Mouse (Mus musculus): ENCODE data around the gene Trmt2a.

Trmt2a gene

DNA sequence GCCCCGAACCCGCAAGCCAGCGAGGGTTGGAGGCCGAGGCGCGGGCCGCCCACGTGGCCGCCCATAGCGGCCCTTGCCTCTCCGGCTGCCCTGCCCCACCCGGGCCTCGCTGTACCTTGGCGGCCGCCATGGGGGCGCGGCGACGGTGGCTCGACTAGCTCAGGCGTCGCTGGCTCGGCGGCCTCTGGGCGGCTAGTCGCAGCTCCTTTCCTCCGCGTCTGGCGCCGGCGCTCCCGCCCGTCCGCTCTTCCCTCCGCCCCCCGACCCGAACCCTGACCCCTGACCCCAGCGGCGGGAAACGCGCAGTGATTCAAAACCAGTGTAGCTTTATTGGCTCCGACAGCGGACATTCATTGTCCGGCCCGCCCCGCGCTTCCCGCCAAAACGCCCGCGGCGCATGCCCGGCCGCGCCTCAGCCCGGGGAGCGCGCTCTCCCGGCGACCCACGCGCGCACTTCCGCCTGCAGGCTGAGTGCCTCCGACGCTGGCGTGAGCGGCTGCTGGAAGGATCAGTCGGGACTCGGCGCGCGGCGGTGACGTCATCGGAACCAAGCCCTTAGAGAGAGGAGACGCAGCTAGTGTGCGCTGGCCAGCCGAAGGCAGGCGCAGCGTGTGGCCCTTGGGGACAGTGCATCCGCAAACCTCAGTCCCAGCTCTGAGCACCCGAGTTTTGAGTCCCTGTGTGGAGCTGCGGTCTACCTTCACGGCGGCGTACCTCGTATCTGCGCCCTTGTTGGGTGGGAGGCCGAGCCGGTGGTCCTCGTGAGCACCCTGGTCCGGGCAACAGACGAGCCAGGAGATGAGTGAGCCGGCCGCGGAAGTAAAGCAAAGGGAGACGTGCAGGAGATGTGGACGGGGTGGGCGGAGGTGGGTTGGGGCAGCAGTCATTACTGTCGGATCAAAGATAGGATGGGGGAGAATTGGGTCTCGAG, at the start of gene Trmt2a, which contains the start of gene Ranbp1:
Trmt2a (plus strand) TSS at position 247 of the 931 bp plus-strand sequence.
Ranbp1 (minus strand) TSS at position 300 of the 931 bp plus-strand sequence.
- DNase-seq (ENCODE audit: low spot score), result peak; percentile 100

DNA sequence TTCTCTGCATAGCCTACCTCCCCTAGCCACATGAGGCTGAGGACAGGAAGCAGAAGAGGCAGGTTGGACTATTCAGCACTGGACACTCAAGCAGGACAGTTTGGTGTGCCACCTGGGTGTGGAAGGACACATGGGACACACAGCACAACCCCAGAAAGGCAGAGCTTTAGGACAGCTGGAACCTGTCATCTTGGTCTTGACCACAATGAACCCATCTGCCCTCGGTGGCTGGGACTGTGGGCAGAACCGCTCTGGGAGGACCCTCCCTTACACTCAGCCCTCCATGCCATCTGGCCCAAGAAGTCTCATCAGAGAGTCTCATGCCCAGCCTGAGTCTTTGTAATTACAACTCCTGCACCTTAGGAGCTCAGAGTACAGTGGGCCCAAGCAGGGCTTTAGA, 48.4 kb upstream of the Trmt2a start:
- DNase-seq (ENCODE audit: low spot score), result no peak

DNA sequence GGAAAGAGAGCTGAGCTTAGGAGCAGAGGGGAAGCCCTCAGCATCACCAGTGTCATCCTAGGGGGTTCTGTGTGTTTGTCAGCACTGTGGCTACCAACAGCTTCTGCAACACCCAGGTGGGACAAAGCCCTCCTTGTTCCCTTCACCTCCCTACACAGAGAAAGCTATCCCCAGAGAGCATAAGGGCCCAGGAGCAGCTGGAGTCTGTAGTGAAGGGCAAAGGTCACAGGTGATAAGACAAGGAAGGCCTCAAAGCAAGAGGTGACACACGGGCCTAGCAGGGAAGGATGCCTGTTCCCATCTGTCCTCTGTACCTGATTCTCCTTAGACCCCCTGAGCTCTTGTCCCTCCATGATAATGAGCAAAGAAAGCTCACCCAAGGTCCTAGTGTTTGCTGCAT, 46.9 kb upstream of the Trmt2a start:
- DNase-seq (ENCODE audit: low spot score), result no peak

DNA sequence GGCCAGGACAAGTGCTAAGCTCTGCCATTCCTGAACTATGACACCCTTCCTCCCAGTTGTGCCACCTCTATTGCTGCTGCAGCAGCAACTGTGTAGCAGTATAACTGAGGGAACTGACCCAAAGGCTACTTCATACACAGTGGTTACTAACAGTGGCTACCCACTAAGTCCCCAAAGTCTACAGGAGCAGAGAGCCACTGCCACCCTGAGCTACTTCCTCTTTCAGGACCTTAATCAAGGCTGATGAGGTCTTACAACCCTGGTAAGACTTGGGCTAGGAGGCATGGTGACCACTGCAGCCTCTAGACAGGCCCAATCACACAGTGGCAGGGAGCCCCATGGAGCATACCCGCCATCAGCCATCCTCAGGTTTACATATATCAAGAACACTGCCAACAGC, 46.4 kb upstream of the Trmt2a start:
- peak; percentile 72 for DNase-seq (ENCODE audit: low spot score)

DNA sequence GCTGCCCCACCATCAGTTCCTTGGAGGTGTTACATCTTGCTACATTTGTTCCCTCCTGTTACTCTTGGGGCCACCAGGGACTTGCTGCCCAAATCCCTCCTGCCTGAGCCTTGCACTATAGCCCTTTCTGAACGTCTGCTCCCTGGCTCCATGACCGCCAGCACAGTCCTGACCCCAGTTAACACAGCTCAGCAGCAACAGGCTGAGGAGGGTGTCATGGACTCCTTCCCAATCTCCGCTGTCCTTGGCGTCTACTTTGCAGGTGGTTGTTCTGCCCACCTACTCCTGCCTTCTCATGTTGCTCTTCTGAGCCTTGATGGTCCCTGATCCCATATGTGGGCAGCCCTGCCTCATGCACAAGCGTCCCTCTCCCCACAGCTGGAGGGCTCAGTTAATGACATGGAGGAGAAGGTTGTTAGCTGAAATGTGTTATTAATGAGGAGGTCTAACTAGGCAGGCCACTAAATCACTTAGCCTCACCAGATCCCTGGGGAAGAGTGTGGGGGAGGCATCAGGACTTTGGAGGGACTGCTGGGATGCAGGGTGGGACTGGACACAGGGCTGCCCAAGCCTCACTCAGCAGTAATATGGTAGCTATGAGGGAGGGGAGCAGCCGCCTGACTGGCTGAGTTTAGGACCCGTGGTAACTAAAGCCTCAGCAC, 44.9 kb upstream of the Trmt2a start:
- no peak for DNase-seq (ENCODE audit: low spot score)

DNA sequence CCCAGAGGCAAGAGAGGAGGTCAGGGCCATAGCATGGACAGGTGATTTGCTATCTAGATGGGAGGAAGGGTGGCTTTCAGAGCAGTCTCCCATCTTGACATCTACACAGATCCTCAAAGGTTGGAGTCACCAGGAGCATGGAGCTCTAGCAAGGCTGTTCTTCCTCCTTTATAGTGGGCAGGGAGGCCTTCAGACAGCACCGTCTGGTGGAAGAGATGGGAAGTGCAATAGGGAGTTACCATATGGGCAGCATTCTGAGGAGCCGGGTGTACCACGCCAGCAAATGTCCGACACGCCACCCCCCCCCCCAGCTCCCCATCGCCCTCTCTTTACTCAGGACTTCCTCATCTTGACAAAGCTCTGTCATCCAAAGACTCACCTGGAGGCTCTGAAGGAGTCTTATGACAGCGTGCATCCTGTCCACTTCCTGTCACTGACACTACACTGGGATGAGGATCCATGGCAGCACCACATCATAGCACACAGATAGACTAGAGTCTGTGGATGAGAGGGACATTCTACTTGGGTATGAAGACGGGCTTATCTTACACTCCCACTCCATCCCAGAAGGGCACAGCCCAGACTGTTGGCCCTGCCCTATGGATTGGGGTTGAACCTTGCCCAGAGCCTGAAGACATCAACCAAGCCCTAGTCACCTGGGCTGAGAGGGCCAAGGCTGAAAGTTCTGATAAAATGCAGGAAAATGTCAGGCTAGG, 37.6 kb upstream of the Trmt2a start:
- DNase-seq (ENCODE audit: low spot score), result peak; percentile 83

DNA sequence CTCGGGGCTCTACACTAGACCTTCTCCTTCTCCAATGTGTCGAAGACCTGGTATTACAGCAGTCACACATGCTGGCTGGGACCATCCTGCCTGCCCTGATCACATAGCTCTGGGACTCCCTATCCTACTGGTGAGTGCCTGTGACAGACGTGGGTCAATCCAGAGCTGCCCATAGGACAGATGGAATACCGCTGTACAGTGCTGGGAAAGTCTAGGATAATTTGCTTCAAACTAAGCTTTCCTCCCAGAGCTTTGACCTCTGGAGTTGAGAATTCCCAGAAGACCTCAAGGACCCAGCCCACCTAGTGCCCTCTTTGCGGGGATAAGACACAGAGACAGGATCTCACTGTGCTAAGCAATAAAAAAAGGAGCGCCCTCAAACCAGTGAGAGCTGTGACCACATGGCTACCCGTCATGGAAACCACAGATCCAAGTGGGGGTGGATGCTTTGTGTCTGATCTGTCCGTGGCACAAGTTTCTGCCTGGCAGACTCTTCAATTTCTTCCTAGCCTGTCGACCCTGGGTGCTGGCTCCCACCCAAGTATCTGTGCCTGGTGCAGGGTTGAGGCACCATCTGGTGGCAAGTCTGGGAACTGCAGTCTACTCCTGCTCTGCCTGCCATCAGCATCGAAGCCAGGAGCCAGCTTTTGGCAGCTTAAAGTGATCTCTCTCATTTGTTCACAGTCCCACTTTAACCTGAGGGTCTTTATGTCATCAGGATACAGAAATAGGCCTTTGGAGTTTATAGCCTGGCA, 36.9 kb upstream of the Trmt2a start:
- DNase-seq (ENCODE audit: low spot score), result peak; percentile 87

DNA sequence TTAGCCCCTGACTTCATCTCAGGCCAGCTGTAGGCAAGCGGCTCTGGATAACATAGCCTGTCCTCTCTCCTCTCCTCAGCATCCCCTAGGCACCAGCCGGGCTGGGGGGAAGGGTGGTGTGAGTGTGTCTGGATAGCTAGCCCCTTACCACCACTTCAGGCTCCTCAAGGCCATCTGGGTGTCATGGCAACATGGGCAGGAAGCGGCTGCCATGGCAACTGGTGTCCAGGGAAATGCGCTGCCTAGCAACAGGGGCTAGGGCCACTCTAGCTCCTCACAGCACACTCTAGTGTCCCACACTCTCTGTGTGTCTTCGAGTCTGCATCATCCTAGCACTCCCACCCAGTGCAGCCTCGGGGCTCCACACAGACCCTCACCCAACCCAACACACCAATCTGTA, 34.8 kb upstream of the Trmt2a start:
- no peak for DNase-seq (ENCODE audit: low spot score)

DNA sequence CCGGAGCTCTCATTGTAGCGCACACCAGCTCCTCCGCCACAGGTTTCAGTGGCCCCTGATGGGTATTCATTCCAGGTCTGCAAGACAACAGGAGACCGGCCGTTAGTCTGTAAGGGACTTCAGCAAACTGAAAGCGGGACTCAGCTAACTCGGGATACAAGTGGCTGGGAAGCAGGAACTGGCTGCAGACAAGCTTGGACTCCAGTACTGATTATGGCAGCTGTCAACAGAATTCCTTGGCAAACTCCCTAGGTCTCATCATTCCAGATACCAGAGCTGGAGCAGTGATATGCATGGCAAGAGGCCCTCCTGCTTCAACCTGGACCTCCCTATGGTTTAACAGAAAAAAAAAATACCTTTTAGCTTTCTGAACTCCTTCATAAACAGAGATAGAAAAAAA, 33.6 kb upstream of the Trmt2a start:
- DNase-seq (ENCODE audit: low spot score), result no peak

DNA sequence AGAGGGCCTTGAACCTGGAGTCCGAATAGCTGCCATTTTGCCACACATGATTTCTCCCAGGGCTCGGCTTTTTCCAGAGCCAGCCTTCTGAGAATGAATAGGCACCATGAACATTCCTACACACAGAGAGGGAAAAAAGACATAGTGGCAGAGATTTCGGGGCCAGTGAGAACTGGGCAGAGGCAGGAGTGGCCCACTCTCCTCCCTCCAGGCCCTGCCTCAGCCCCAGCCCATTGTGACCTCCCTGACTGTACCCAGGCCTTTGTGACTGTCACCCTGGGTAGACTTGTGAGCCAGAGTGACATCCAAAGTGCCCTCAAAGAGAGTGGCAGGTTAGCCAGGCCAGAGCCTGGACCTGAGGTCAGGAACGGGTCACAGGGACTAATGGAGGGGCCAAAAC, 30.9 kb upstream of the Trmt2a start, which contains the start of gene Ccdc188:
Ccdc188 (plus strand) TSS at position 301 of the 400 bp plus-strand sequence.
- DNase-seq (ENCODE audit: low spot score), result no peak

DNA sequence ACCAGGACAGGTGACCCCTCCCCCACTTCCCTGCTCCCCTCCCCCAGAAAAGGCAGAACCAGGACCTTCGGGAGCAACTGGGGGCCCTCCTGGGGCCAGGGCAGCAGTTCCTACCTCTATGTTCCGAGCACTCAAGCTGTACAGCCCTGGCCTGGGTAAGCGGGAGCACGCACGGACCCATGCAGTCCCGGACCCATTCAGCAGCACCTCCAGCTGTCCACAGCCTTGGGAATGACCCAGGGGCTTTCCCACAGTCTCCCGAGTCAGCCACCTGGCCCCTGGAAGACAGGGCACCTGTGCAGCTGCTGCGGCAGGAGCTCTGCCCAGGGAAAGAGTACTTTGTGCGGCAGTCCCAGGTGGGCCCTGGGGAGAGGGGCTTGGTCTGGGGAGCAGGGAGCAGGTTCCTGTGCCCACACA, 29.9 kb upstream of the Trmt2a start:
- DNase-seq (ENCODE audit: low spot score), result no peak

DNA sequence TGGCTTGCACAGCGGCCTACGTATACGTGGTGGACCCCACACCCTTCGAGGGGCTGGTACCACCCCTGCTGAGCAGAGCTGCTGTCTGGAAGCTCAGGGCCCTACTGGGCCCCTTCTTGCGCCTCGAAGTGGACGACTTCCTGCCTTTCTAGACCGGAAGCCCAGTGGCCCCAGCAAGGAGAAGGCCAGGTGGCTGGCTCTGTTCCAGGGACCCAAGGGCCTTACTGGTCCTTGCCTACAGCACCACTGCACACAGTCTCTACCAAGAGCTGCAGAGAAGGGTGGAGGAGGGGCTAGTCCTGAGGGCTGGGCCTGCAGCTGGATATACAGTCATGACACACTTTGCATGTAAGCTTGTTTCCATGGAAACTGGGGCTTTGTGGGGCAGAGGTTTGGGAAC, 28.5 kb upstream of the Trmt2a start:
- DNase-seq (ENCODE audit: low spot score), result peak; percentile 47

DNA sequence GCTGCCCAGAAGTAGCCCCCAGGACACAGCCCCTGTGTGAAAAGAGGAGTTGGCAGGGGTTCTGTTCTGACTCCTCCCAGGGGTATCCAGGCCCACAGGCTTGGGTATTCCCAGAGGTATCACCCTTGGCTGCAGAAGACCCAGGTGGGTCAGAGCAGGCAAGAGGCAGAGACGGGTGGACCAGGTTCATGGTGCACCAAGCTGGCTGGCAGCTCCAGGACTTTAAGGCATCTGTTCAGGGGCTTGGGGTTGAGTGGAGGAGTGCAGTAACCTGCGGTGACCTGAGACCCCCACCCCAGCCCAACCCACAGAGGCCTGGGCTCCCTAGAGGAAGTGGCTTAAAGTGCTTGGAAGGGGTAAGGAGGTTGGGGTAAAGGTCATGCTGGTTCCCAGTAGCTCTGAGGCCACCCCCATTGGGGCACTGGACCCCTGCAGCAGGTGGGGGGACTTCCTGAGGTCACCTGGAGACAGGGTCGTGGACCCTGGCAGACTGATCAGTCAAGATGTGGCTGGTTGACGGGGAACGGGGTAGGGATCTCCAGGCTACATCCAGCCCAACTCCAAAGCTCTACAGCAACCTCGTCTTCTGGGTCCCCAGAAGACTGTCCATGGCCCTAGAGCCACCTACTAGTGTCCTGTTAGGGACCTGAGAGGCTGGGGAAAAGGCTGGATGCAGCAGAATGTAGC, 27.5 kb upstream of the Trmt2a start:
- no peak for DNase-seq (ENCODE audit: low spot score)

DNA sequence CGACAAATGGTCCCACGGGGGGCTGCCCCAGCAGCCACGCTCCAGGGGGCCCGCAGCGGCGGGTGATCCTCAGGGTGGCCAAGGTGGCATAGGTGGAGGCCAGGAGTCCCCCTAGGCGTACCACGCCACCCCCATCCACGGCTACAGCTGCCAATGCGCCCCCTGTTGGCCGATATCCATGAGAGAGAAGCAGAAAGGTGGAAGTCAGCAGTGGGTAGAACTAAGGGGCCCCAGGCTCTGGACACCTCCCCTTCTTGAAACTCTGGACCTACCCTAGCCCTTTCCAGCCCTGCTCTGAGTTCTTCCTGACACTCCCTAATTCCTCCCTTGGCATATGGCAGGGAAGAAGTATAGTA, 27.0 kb upstream of the Trmt2a start:
- DNase-seq (ENCODE audit: low spot score), result no peak

DNA sequence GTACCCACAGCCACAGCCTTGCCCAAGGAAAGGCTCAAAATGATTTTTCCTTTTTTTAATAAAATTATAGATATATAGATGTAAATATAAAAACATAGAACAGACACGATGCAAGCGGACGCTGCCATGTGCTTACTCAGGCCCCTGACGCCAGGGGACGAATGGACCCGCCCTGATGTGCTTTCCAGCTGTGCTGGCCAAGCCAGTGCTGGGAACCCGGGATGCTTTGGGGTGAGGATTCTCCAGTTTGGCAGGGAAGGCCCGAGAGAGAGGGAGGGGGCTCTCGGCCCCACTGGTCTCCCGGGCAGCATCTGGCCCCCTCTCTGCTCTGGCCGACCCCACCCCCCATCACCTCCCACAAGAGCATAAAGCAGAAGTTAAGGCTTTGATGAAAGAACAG, 26.3 kb upstream of the Trmt2a start:
- DNase-seq (ENCODE audit: low spot score), result no peak

DNA sequence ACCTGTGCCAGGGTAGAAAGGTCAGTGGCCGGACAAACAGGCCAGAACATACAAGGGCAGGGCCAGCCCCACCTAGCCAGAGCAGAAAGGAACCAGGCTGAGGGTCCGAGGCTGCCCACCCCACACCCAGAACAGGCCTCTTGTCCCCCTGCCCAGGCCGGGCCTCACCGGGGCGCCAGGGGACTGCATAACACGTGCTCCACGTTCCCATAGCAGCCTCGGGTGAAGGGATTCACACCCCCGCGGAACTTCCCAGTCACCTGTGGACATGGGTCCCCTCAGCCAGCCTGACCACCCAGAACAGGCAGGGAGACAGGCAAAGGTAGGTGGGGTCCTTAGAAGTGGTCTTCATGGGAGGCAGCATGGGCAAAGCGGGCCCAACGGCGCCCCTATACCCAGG, 21.3 kb upstream of the Trmt2a start:
- DNase-seq (ENCODE audit: low spot score), result no peak

DNA sequence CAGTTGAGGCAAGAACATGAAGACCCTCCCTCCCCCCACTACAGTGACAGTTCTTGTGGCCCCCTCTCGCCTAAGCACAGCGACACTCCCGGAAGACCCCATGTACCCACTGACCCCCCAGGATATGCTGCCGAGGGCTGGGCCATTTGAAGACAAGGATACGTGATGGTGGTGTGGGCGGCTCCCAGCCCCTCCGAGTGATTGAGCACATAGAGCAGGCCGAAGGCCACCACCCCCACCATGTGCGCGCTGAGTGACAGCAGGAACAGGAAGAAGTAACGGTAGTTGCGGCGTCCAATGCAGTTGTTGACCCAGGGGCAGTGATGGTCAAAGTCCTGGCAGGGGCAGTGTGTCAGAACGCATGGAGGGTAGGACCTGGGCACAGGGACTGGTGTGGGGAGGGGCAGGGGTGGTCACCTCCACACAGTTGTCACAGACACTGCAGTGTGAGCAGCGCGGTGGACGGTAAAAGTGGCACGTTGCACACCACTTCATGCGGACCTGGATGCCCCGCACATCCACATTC, 20.5 kb upstream of the Trmt2a start:
- no peak for DNase-seq (ENCODE audit: low spot score)

DNA sequence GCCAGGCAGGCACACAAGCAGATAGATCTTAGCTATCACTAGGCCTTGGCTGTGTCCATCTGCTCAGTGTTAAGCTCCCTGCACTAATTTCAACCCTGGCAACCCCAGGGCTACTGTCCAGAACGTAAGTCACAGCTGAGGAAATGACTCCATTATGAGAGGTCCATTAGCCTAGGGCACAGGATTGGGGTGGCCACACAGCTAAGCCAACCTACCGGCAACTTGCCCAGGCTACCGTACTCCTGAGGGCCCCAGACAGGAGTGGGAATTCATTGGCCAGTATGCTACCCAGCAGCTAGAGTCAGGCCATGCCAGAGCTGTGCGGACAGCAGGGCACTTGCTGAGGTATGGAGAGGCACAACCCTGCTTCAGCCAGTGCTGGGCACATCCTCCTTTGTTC, 19.6 kb upstream of the Trmt2a start:
- DNase-seq (ENCODE audit: low spot score), result no peak

DNA sequence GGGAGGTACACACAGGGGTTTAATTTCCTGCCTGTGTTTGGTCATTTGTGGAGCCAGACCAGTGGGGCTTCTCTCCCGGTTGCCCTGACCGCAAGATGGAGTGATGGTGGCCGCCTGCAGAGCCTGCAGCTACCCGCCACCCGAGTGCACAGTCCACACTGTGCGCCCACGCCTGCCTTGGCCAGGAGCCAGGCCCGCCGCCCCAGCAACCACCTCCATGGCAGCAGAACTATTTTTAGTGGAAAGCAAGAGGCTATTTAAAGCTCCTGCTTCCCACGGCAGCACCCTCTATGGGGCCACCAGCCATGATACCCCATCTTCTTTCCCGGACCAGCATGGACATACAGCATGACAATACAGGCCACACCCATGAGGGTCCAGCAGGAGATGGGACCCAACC, 18.9 kb upstream of the Trmt2a start:
- DNase-seq (ENCODE audit: low spot score), result no peak

DNA sequence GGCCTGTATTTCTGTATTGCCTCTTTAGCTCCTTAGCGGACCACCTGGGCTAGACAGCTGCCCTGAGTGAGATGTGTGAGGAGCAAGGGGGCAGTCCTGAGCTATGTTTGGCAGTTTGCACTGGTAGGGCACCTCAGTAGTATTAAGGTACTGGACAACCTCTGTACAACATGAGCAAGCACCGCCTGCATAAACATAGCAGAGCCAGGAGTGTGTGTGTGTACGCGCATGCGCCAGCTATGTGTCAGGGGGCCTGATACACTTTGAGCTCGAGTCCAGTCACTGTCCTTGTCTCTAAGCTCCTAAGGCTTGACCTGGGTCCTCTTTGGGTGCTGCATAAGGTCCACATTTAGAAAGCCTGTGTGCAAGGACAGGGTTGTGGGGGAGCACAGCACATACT, 17.9 kb upstream of the Trmt2a start:
- DNase-seq (ENCODE audit: low spot score), result no peak

DNA sequence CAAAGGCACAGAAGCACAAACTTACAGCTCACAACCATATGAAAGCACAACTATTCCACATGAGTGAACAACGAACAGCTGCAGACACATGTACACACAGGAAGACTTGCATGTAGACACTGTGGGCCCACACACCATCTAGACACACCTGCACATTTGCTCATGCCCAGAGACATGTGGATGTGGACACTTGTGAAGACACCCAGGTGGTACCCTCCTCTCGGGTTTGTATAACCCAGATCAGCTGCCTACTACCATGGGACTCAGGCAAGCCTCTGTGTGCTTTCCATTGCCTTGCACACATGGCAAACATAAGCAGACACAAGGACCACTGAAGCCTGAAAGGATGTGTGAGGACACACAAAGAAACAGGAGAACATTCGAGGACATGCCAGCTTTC, 17.4 kb upstream of the Trmt2a start:
- DNase-seq (ENCODE audit: low spot score), result no peak
